Mouse (Mus musculus) midbrain, embryonic 15.5 days (tissue): ENCODE results near the gene Ccnl1. TPM values are rescaled to one million over a fixed set of nuclear protein-coding genes. Genes with fewer than 3 reads are reported as not detected.

ENCODE experiments used
- ATAC-seq: fragments of 200-750 bp; cut with Nextera tagmentation; replicated peaks from 2 replicates; pipeline ENCODE4 v1.8.0; 2017; ENCODE audit warnings: moderate TSS enrichment
- H3K27ac ChIP-seq: fragments of 300-500 bp; sonication (generic); 2 replicates; pipeline ENCODE4 v1.5.1; 2015; ENCODE audit warnings: mild to moderate bottlenecking, inconsistent platforms
- H3K27me3 ChIP-seq: fragments of 300-500 bp; sonication (generic); replicated peaks from 2 replicates; pipeline ENCODE4 v1.6.1; 2015; ENCODE audit warnings: inconsistent platforms
- H3K36me3 ChIP-seq: fragments of 300-500 bp; sonication (generic); replicated peaks from 2 replicates; pipeline ENCODE4 v1.6.1; 2015; ENCODE audit warnings: inconsistent platforms
- H3K4me1 ChIP-seq: fragments of 300-500 bp; sonication (generic); 2 replicates; pipeline ENCODE4 v1.6.1; 2015; ENCODE audit warnings: inconsistent platforms
- H3K4me2 ChIP-seq: fragments of 300-500 bp; sonication (generic); 2 replicates; pipeline ENCODE4 v1.6.1; 2015; ENCODE audit warnings: inconsistent platforms, mild to moderate bottlenecking, moderate library complexity
- H3K4me3 ChIP-seq: fragments of 300-500 bp; sonication (generic); 2 replicates; pipeline ENCODE4 v1.5.1; 2015; ENCODE audit warnings: mild to moderate bottlenecking, inconsistent platforms
- H3K9ac ChIP-seq: fragments of 300-500 bp; sonication (generic); 2 replicates; pipeline ENCODE4 v1.6.1; 2015; ENCODE audit warnings: mild to moderate bottlenecking, inconsistent platforms
- H3K9me3 ChIP-seq: fragments of 300-500 bp; sonication (generic); 2 replicates; pipeline ENCODE4 v1.6.1; 2016; ENCODE audit warnings: inconsistent platforms
- WGBS: fragments of 180-500 bp; shearing (Covaris S2); methylation state at CpG from one replicate; pipeline ENCODE4 v1.1.7; 2015; ENCODE audit warnings: mixed read lengths; 5-methylcytosine and 5-hydroxymethylcytosine counted together
- polyA plus RNA-seq: library from polyadenylated mRNA; unstranded; fragments of >200 nt; fragmentation: Nextera tagmentation; extraction: Ambion mirVana; gene quantifications from 2 replicates; pipeline ENCODE4 v1.2.1, GENCODE M21; 2015

The Ccnl1 gene
- polyA plus RNA-seq, 1 experiment from 2014 or later: 68.6 TPM

DNA sequence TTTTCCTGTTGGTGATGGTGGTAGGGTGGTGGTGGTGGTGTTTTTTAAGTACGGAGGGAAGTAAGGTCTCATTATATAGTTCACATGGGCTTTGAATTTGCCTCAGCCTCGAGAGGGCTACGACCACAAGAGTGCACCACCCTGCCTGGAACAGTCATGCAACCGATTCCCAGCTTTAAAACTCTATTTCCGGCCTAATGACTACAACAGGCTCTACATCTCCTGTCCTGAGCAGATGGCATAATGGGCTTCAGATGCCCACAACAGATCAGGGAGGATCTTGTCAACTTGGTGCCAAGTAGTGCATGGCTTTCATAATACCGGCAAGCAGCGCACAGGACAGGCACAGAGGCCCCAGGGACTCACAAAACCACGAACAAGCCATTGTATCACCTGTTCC lies 27.4 kb downstream of the Ccnl1 start:
- H3K9me3 ChIP-seq: no peaks in the 10 kb centered on the region
- H3K4me1 ChIP-seq: peaks cover 14% of the 10 kb centered on the region
- WGBS: 55% methylated on average over 8 of the region's 8 CpGs
- H3K4me3 ChIP-seq: no peak overlapping the region
- H3K36me3 ChIP-seq: no peaks in the 10 kb centered on the region
- ATAC-seq: no peak
- H3K27ac ChIP-seq: no peak overlapping the region
- no peak overlapping the region for H3K9ac ChIP-seq
- H3K27me3 ChIP-seq: no peaks in the 10 kb centered on the region
- no peak overlapping the region for H3K4me2 ChIP-seq

DNA sequence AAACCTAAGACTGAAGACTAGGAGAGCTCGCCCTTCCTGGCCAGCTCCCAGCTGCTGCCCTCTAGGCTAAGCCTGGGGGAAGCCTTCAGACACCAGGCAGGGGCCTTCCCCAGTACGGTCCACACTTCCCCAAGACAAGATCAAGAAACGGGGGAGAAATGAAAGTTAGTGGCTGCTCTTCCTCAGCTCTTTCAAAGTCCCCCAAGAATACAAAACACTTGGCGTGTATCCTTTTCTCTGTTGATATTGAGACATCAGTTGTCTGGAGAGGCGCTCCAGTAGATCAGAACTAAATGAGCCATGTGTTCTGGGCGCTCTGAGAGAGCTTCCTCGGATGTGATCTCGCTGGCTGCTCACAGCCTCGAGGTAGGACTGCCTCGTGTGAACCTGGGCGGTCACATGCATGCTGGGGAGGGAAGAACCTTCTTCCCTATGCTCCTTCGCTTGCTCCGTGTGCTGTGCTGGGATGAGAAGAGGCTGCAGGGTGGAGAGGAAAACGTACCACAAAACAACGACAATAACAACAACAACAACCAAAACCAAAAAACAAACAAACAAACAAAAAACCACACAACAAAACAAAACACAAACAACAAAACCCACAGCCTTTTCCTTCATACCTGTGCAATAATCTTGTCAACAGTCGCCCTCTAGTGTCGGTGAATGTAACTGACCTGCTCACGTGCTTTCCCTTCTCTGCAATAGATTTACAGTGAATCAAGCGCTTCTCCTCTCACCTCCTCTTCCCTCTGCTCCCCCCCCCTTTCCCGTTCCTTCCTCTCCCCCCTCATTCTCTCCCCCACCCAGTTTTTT lies 28.0 kb downstream of the Ccnl1 start:
- Histone ChIP-seq H3K4me2 (peak overlapping the region; percentile 32), H3K4me1 (peaks cover 14% of the 10 kb centered on the region), H3K9me3 (no peaks in the 10 kb centered on the region), H3K4me3 (no peak overlapping the region), H3K9ac (no peak overlapping the region), H3K36me3 (no peaks in the 10 kb centered on the region), H3K27me3 (no peaks in the 10 kb centered on the region), H3K27ac (no peak overlapping the region)
- peak; percentile 73 for ATAC-seq
- WGBS: 19% methylated on average over 20 of the region's 20 CpGs

DNA sequence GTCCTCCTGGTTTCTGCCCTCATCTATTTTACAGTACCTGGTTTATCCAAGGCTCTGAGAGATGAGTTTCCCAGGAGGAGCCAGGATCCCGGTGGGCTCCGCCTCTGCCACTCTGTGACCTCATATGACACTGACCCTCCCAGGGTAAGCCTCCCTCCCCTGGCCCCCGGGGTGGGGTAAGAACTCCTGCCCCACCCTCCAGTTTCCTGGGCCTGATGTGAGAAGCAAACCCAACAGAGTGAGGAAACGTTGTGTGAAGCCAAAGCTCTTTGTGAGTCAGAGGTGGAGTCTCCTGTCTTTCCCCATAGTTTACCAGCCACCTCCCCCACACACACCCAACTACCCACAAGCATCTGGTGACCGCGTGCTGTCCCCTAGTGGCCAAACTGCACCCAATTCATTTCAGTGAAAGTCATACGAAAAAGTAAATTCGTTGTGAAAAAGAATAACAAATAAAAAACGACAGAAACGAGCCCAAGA lies 28.7 kb downstream of the Ccnl1 start:
- no peak overlapping the region for H3K9ac ChIP-seq
- H3K4me2 ChIP-seq: peak overlapping the region; percentile 32
- H3K36me3 ChIP-seq: no peaks in the 10 kb centered on the region
- WGBS: 2% methylated on average over 10 of the region's 10 CpGs
- no peaks in the 10 kb centered on the region for H3K27me3 ChIP-seq
- no peaks in the 10 kb centered on the region for H3K9me3 ChIP-seq
- H3K4me3 ChIP-seq: no peak overlapping the region
- peaks cover 14% of the 10 kb centered on the region for H3K4me1 ChIP-seq
- peak; percentile 82 for ATAC-seq
- H3K27ac ChIP-seq: no peak overlapping the region

DNA sequence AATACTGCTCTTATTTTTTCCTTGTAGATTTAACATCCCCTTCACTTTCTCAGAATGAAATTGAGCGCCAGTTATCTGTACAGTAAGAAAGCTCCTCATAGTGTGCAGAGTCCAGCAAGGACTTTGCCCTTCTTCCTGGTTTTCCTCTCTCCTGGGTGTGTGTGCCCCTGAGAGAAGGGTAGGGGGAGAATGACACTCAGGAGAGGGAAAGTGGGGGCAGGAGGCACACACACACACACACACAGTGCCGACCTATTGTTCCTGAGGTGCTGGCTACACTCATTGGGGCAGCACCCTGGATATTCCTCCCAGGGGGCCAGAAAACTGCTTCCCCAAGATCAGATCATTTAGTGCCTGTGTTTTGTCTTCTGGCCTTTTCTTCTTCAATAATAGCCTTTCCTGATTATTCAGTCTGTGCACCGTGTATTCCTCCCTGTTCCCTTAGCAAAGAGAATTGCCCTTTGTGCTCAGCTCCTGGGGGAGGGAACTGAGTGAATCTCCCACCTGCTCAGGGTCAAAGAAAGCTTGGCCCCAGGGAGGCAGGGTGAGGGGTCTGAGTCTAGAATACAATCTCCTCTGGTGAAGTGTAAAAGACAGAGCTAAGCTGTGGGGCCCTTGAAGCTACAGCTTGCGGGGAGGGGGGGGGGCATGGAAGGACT lies 29.3 kb downstream of the Ccnl1 start:
- Histone ChIP-seq H3K4me2 (peak overlapping the region; percentile 32; the same call in 1 of the 2 replicates), H3K4me1 (peaks cover 14% of the 10 kb centered on the region), H3K9ac (no peak overlapping the region), H3K27ac (no peak overlapping the region), H3K4me3 (no peak overlapping the region), H3K36me3 (no peaks in the 10 kb centered on the region), H3K27me3 (no peaks in the 10 kb centered on the region), H3K9me3 (no peaks in the 10 kb centered on the region)
- 22% methylated on average over 4 of the region's 4 CpGs for WGBS
- peak; percentile 35 for ATAC-seq

DNA sequence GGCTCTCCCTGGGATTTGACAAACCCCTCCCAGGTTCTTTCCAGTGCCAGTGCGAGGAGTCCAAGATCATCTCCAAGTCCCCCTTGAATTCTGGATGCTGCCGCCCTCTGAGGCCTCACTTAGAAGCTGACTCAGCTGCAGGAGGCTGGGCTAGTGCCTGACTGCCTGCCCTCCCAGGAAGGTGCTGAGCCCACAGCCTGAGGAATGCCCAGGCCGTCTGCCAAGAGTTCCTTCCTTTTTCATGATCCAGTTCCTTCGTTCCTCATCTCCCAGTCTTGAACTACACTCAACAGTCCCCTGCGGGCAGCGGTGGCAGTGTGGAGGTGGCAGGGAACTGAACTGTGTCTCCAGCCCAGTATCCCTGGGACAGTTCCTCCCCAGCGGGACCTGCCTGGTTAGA lies 30.4 kb downstream of the Ccnl1 start:
- WGBS: 72% methylated on average over 7 of the region's 7 CpGs
- Histone ChIP-seq H3K4me2 (no peak overlapping the region), H3K36me3 (no peaks in the 10 kb centered on the region), H3K9ac (no peak overlapping the region), H3K27ac (no peak overlapping the region), H3K4me1 (peaks cover 14% of the 10 kb centered on the region), H3K4me3 (no peak overlapping the region), H3K27me3 (no peaks in the 10 kb centered on the region), H3K9me3 (no peaks in the 10 kb centered on the region)
- no peak for ATAC-seq

DNA sequence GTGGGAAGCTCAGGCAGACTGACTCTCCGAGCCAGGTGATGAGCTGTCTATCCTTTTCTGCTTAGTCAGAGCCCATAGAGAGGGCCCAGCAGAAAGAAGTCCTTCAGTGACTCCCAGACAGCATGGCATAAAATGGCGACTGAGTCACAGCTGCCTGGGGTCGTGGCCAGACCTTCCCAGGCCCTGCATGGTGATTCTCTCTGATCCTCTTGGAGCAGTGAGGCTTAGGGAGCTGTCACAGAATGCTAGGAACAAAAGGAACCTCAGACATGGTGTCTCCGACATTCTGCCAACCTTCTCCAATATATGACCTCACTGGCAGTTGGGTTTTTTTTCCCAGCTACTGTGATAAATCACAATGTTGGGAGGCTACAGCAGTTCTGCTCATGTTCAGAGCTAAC lies 30.9 kb downstream of the Ccnl1 start:
- H3K4me3 ChIP-seq: no peak overlapping the region
- H3K4me2 ChIP-seq: no peak overlapping the region
- peaks cover 14% of the 10 kb centered on the region for H3K4me1 ChIP-seq
- H3K9ac ChIP-seq: no peak overlapping the region
- H3K27ac ChIP-seq: no peak overlapping the region
- H3K9me3 ChIP-seq: no peaks in the 10 kb centered on the region
- no peak for ATAC-seq
- 83% methylated on average over 4 of the region's 4 CpGs for WGBS
- no peaks in the 10 kb centered on the region for H3K27me3 ChIP-seq
- H3K36me3 ChIP-seq: no peaks in the 10 kb centered on the region

DNA sequence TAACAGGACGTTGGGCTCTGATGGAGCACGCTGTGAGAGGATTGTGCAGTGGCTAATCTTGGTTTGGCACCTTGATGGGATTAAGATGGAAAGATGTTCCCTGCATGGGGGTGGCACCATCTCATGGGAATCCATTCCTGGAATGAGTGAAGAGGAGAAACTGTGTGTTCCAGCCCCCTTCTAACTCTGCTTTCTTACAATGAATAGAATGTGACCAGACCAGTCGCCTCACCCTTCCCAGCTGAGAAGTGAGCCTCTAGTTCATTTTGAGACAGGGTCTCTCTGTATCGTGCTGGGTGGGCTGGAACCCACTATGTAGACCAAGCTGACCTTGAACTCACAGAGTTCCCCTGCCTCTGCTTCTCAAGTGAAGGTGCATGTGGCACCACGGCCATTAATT lies 31.6 kb downstream of the Ccnl1 start:
- no peaks in the 10 kb centered on the region for H3K27me3 ChIP-seq
- no peak overlapping the region for H3K4me3 ChIP-seq
- ATAC-seq: no peak
- H3K4me2 ChIP-seq: no peak overlapping the region
- H3K9ac ChIP-seq: no peak overlapping the region
- peaks cover 14% of the 10 kb centered on the region for H3K4me1 ChIP-seq
- H3K36me3 ChIP-seq: no peaks in the 10 kb centered on the region
- WGBS: 88% methylated on average over 5 of the region's 5 CpGs
- H3K27ac ChIP-seq: no peak overlapping the region
- H3K9me3 ChIP-seq: no peaks in the 10 kb centered on the region

DNA sequence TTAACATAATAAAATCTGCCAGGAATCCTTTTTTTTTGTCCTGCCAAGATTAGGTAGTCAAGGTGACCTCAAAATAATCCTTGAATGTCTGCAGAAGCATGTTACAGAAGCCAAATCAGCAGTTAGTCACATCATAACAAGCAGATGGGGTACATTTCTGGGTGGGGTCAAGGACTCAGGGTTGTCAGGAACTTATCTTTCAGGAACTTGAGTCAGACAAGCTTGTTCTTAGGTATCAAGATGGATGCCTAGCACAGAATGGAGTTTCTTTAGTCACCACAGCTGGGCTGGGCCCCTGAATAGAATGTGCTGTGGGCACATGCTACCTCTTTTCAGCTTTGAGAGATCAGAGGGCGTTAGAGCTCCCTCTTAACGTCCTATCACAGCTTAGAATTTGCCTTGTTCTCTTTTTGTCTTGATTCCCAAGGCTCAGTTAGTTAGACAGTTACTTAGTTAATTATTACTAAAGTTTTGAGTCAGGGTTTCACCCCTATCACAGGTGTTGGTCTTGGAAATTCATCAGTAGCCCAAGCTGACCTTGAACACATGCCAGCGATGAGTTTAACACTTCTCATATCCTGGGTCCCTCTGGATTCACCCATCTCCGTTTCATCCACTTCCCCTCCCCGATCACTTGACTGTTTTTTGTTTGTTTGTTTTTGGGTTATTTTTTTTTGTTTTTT lies 32.9 kb downstream of the Ccnl1 start:
- peaks cover 14% of the 10 kb centered on the region for H3K4me1 ChIP-seq
- H3K27me3 ChIP-seq: no peaks in the 10 kb centered on the region
- no peak overlapping the region for H3K9ac ChIP-seq
- WGBS: 84% methylated on average over 5 of the region's 5 CpGs
- H3K27ac ChIP-seq: no peak overlapping the region
- H3K4me3 ChIP-seq: no peak overlapping the region
- H3K9me3 ChIP-seq: no peaks in the 10 kb centered on the region
- H3K4me2 ChIP-seq: no peak overlapping the region
- ATAC-seq: no peak
- H3K36me3 ChIP-seq: no peaks in the 10 kb centered on the region

DNA sequence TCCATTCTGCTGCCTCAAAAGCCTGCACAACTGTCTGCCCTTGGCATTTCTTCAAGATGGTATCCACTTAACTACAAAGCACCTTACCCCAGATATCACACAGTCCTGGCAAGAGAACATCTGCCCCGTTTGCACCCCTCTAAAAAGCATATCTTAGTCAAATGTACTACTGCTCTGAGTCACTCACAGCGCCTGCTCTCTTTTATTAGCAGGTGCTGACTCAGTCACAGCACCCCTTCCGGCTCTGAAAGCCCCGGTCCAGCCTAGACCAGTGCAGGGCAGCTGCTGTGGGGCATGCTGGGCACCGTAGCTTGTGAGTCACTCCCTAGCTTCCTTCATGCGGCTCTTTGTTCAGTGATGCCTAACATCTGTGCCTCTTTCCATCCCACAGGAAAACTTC lies 35.6 kb downstream of the Ccnl1 start:
- Histone ChIP-seq H3K36me3 (no peaks in the 10 kb centered on the region), H3K4me3 (no peak overlapping the region), H3K27ac (no peak overlapping the region), H3K9ac (no peak overlapping the region), H3K27me3 (no peaks in the 10 kb centered on the region), H3K4me2 (no peak overlapping the region), H3K4me1 (no peaks in the 10 kb centered on the region), H3K9me3 (no peaks in the 10 kb centered on the region)
- WGBS: 64% methylated on average over 6 of the region's 6 CpGs
- no peak for ATAC-seq

DNA sequence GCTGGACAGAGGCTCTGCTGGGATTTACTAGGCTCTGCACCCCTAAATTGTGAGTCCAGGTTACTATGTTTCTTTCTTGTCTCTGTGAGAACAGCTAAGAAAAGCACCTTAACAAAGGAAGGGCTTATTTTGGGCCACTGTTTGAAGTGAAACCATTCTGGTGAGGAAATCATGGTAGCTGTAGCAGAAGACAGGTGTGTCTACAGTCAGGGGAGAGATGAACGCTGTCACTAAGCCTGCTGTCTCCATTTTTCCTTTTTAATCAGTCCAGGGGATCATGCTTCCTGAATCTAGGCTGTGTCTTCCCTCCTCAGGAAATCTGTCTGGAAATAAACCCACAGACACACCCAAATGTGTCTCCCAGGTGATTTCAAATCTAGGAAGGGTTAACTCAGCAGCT lies 36.4 kb downstream of the Ccnl1 start:
- no peaks in the 10 kb centered on the region for H3K4me1 ChIP-seq
- H3K9me3 ChIP-seq: no peaks in the 10 kb centered on the region
- H3K27ac ChIP-seq: no peak overlapping the region
- no peaks in the 10 kb centered on the region for H3K36me3 ChIP-seq
- no peak for ATAC-seq
- no peak overlapping the region for H3K4me2 ChIP-seq
- H3K27me3 ChIP-seq: no peaks in the 10 kb centered on the region
- WGBS: 98% methylated on average over 1 of the region's 1 CpGs
- no peak overlapping the region for H3K9ac ChIP-seq
- no peak overlapping the region for H3K4me3 ChIP-seq

DNA sequence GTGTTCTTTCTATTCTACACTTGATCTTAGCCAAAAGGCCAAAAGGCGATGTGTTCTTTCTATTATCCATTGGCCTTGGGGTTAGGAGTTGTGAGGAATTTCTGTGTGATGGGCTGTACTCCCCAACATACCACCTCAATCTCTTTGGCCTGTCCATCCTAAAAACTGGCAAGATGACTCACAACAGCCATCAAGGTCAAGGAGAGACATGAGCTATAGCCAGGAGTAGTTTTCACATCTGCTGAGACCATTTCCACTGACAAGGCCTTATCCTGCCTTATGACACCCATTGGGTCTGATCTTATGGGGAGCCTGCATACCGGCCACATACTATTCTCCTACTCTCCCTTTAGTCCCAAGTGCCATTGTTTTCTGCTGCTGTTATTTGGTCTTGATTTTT lies 39.0 kb downstream of the Ccnl1 start:
- H3K27ac ChIP-seq: no peak overlapping the region
- H3K27me3 ChIP-seq: no peaks in the 10 kb centered on the region
- H3K9ac ChIP-seq: no peak overlapping the region
- ATAC-seq: no peak
- no peak overlapping the region for H3K4me3 ChIP-seq
- H3K9me3 ChIP-seq: no peaks in the 10 kb centered on the region
- no peaks in the 10 kb centered on the region for H3K36me3 ChIP-seq
- H3K4me2 ChIP-seq: no peak overlapping the region
- WGBS: 94% methylated on average over 2 of the region's 2 CpGs
- no peaks in the 10 kb centered on the region for H3K4me1 ChIP-seq

DNA sequence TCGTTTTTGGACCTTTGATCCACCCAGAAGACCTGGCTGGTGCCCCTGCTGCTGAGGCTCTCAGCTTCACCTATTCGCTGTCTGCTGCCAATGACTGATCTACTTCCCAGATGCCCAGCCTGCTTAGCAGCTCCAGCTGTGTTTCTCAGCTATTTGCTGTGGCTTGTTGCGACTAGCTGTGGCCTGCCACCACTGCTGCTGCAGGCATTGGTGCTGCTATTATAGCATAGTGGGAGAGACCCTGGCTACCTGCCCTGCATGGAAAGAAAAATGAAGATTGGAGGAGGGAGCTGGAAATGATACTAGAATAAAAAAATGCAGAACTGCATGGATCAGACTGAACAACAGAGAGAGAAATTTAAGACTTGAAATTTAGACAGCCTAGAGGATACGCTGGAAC lies 45.1 kb downstream of the Ccnl1 start:
- no peaks in the 10 kb centered on the region for H3K27me3 ChIP-seq
- H3K27ac ChIP-seq: no peak overlapping the region
- no peak overlapping the region for H3K4me2 ChIP-seq
- no peak for ATAC-seq
- 73% methylated on average over 4 of the region's 4 CpGs for WGBS
- H3K9me3 ChIP-seq: no peaks in the 10 kb centered on the region
- H3K4me3 ChIP-seq: no peak overlapping the region
- no peaks in the 10 kb centered on the region for H3K4me1 ChIP-seq
- no peaks in the 10 kb centered on the region for H3K36me3 ChIP-seq
- H3K9ac ChIP-seq: no peak overlapping the region
